Mouse (Mus musculus): ENCODE measurements at regions not wholly inside any gene's neighbourhood (a gene's known extent, or its start where the extent isn't known, plus 50 kb on each side); places are given as distances from the start of the nearest gene placed in this dataset.
"Not testable (repeated sequence)": the region's sequence is repeated elsewhere in the genome, so short reads cannot be mapped to it uniquely, and the experiment has no call there.

- DNase-seq (ENCODE audit: low read depth, low spot score): no peak
These were observed 162.2 kb upstream of the St6galnac5 start for GRCm38 (mm10) chr3:153144217-153144616.

- DNase-seq (ENCODE audit: low read depth, low spot score): peak; percentile 14
These were observed 158.9 kb upstream of the St6galnac5 start for GRCm38 (mm10) chr3:153140985-153141384.

GRCm38 (mm10) chr3:153125335-153125734, 143.3 kb upstream of the St6galnac5 start:
- no peak for DNase-seq (ENCODE audit: low read depth, low spot score)

GRCm38 (mm10) chr3:153121934-153122333, 139.9 kb upstream of the St6galnac5 start:
- DNase-seq (ENCODE audit: low read depth, low spot score): no peak

- DNase-seq (ENCODE audit: low read depth, low spot score): no peak
These were observed 137.1 kb upstream of the St6galnac5 start for GRCm38 (mm10) chr3:153119142-153119541.

- DNase-seq (ENCODE audit: low read depth, low spot score): no peak
These were observed 136.6 kb upstream of the St6galnac5 start for GRCm38 (mm10) chr3:153118643-153119042.

GRCm38 (mm10) chr3:153105591-153105990, 123.5 kb upstream of the St6galnac5 start:
- no peak for DNase-seq (ENCODE audit: low read depth, low spot score)

- DNase-seq (ENCODE audit: low read depth, low spot score): not testable (repeated sequence)
These were observed 108.5 kb upstream of the St6galnac5 start for GRCm38 (mm10) chr3:153090572-153090971.

- DNase-seq (ENCODE audit: low read depth, low spot score): peak; percentile 28
These were observed 103.2 kb upstream of the St6galnac5 start for GRCm38 (mm10) chr3:153085096-153085788.

GRCm38 (mm10) chr3:153084226-153085095, 102.4 kb upstream of the St6galnac5 start:
- peak; percentile 63 for DNase-seq (ENCODE audit: low read depth, low spot score)

GRCm38 (mm10) chr3:153080371-153080770, 98.3 kb upstream of the St6galnac5 start:
- DNase-seq (ENCODE audit: low read depth, low spot score): peak; percentile 79

GRCm38 (mm10) chr3:153077846-153078703, 96.0 kb upstream of the St6galnac5 start:
- DNase-seq (ENCODE audit: low read depth, low spot score): no peak

GRCm38 (mm10) chr3:153072200-153072919, 90.3 kb upstream of the St6galnac5 start:
- DNase-seq (ENCODE audit: low read depth, low spot score): no peak

- DNase-seq (ENCODE audit: low read depth, low spot score): no peak
These were observed 89.5 kb upstream of the St6galnac5 start for GRCm38 (mm10) chr3:153071549-153071948.

GRCm38 (mm10) chr3:153071123-153071522, 89.1 kb upstream of the St6galnac5 start:
- no peak for DNase-seq (ENCODE audit: low read depth, low spot score)

- DNase-seq (ENCODE audit: low read depth, low spot score): no peak
These were observed 83.8 kb upstream of the St6galnac5 start for GRCm38 (mm10) chr3:153065890-153066289.

- DNase-seq (ENCODE audit: low read depth, low spot score): peak; percentile 51
These were observed 71.1 kb upstream of the St6galnac5 start for GRCm38 (mm10) chr3:153053163-153053562.

- peak; percentile 83 for DNase-seq (ENCODE audit: low read depth, low spot score)
These were observed 69.5 kb upstream of the St6galnac5 start for GRCm38 (mm10) chr3:153051566-153051965.

GRCm38 (mm10) chr3:153045328-153045727, 63.3 kb upstream of the St6galnac5 start:
- no peak for DNase-seq (ENCODE audit: low read depth, low spot score)

GRCm38 (mm10) chr3:153033980-153034379, 51.9 kb upstream of the St6galnac5 start:
- DNase-seq (ENCODE audit: low read depth, low spot score): peak; percentile 54

Data from R1 (cell line).